In genomic region chr1:191950611-191951010, GRCm38 (mm10) we compare ENCODE assay signal across 14 mouse cellular contexts. TPM values are rescaled to one million over a fixed set of nuclear protein-coding genes. Genes with fewer than 3 reads are reported as not detected.
DNase-seq lines count a peak whose midpoint lies in the region.
"Had no signal": no experiment of that assay in that cellular context is flagged by ENCODE, and none has a peak within 500 bp of the region (broad histone marks: within the 10 kb centered on the region; RNA-seq: fewer than 3 reads in every experiment).

No protein-coding gene starts in this region.

- intact Hi-C loops in left cerebral cortex, postnatal 10 days (cut with DNase I), result no loop called here

- DNase-seq in frontal cortex, postnatal 36 days (ENCODE audit: low spot score in 2 of 2), result peak; percentile 27 to 33
- DNase-seq in frontal cortex, postnatal 14 days (ENCODE audit: low spot score in 2 of 2), result no peak
- DNase-seq in left cerebral cortex, adult 9 months (ENCODE audit: low spot score in 2 of 2), result peak; percentile 39 to 49
- no peak for DNase-seq in left cerebral cortex, postnatal 10 days (ENCODE audit: extremely low spot score in 1 of 2, low spot score in 2 of 2)
- peak; percentile 66 for DNase-seq in right cerebral cortex, adult 18-20 months
- no peak for DNase-seq in right cerebral cortex, postnatal 25 days
- DNase-seq in embryo, embryonic 10.5 days (ENCODE audit: low spot score), result no peak
- DNase-seq: adrenal gland, postnatal 10 days; cerebellum, adult 2 months; cerebellum, postnatal 10 days; gastrocnemius, postnatal 14 days; heart, postnatal 10 days; heart, postnatal 4 days had no signal

RNA-seq across cellular contexts. Expression of gene Rd3, which starts 26.6 kb away (rescaled TPM):
- under 1 TPM; 0.36 to 0.58 TPM for total RNA-seq in left cerebral cortex, postnatal 10 days (2021)
- total RNA-seq: MEL had no signal

RNA-seq across cellular contexts. Expression of gene Slc30a1, which starts 44.0 kb away (rescaled TPM):
- total RNA-seq in left cerebral cortex, postnatal 10 days (2021), result 10 to 100 TPM; 26.8 to 29.0 TPM

Comparison
In these comparisons a context has a peak if more than half of its experiments do, and no peak if none do; other contexts are left out.
1. DNase-seq: peak in frontal cortex, postnatal 36 days (2 of 2), left cerebral cortex, adult 9 months (2 of 2) and right cerebral cortex, adult 18-20 months (single experiment); none in frontal cortex, postnatal 14 days (0 of 2), left cerebral cortex, postnatal 10 days (0 of 2), right cerebral cortex, postnatal 25 days (single experiment) and embryo, embryonic 10.5 days (single experiment).